Mouse (Mus musculus) kidney, embryonic 16.5 days (tissue): ENCODE measurements at regions not wholly inside any gene's neighbourhood (a gene's known extent, or its start where the extent isn't known, plus 50 kb on each side); places are given as distances from the start of the nearest gene placed in this dataset.
"Not testable (repeated sequence)": the region's sequence is repeated elsewhere in the genome, so short reads cannot be mapped to it uniquely, and the experiment has no call there.

Source experiments
- ATAC-seq: fragments of 200-750 bp; cut with Nextera tagmentation; 2 replicates; pipeline ENCODE4 v1.8.0; 2017; ENCODE audit warnings: moderate TSS enrichment; ENCODE audit not compliant: low FRiP score, low TSS enrichment
- H3K27ac ChIP-seq: fragments of 300-500 bp; sonication (generic); 2 replicates; pipeline ENCODE4 v1.5.1; 2014; ENCODE audit warnings: low read length
- H3K27me3 ChIP-seq: fragments of 300-500 bp; sonication (generic); 2 replicates; pipeline ENCODE4 v1.6.1; 2014; ENCODE audit warnings: low read length, control low read depth, mixed read lengths; ENCODE audit not compliant: insufficient read depth
- H3K36me3 ChIP-seq: fragments of 300-500 bp; sonication (generic); 2 replicates; pipeline ENCODE4 v1.6.1; 2014; ENCODE audit warnings: low read length, control low read depth, mixed read lengths; ENCODE audit not compliant: insufficient read depth
- H3K4me1 ChIP-seq: fragments of 300-500 bp; sonication (generic); 2 replicates; pipeline ENCODE4 v1.6.1; 2014; ENCODE audit warnings: low read length, control low read depth, mixed read lengths; ENCODE audit not compliant: insufficient read depth
- H3K4me2 ChIP-seq: fragments of 300-500 bp; sonication (generic); replicated peaks from 2 replicates; pipeline ENCODE4 v1.6.1; 2014; ENCODE audit warnings: low read depth, low read length
- H3K4me3 ChIP-seq: fragments of 300-500 bp; sonication (generic); 2 replicates; pipeline ENCODE4 v1.5.1; 2014; ENCODE audit warnings: mild to moderate bottlenecking, low read length
- H3K9ac ChIP-seq: fragments of 300-500 bp; sonication (generic); replicated peaks from 2 replicates; pipeline ENCODE4 v1.6.1; 2014; ENCODE audit warnings: low read length
- H3K9me3 ChIP-seq: fragments of 300-500 bp; sonication (generic); 2 replicates; pipeline ENCODE4 v1.6.1; 2016; ENCODE audit warnings: low read length, control low read depth
- WGBS: fragments of 180-500 bp; shearing (Covaris S2); extraction: QIAGEN DNeasy Blood & Tissue Kit; methylation state at CpG from one replicate; pipeline ENCODE4 v1.1.7; 2014; 5-methylcytosine and 5-hydroxymethylcytosine counted together

DNA sequence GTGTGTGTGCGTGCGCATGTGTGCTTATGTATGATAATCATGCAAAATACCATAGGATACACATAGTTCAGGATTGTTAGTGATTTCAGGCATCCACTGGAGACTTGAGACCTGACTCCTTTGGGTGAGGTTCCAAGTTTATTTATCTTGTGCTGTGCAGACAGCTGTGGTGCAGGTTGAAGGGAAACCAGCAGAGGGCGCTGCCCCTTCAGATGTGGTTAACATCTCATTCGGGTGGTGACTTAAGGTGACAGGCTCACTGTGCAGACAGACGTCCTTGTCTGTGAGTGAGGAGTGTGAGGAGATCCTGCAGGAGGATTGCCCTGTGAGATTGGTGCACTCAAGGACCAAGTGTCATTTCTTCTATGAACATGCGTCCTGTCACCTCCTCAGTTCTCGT is 716.0 kb downstream of the Dad1 start:
- not testable (repeated sequence) for H3K36me3 ChIP-seq, H3K9ac ChIP-seq, H3K4me1 ChIP-seq, H3K27me3 ChIP-seq, H3K27ac ChIP-seq, H3K9me3 ChIP-seq, H3K4me2 ChIP-seq, H3K4me3 ChIP-seq, ATAC-seq
- 53% methylated on average over 7 of the region's 7 CpGs for WGBS

DNA sequence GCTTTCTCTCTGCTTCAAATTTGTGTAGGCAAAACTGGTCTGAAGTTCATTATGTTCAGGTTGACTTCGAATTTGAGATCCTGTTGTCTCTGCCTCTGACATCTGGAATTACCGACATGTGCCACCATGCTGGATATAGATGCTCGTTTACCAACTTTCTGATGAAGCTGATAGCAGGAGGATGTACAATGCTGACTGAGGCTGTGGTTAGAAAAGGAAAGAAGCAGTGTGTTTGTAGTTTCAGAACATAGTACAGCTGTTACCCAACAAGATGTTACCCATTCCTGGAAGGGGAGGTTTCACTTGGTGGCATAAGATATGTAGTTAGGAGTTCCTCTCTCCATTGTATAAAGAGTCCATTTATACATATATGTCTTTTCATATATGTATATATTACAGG is 730.5 kb downstream of the Dad1 start:
- H3K27me3 ChIP-seq, H3K9me3 ChIP-seq, H3K4me3 ChIP-seq, H3K4me2 ChIP-seq, ATAC-seq, H3K4me1 ChIP-seq, H3K27ac ChIP-seq, H3K36me3 ChIP-seq, H3K9ac ChIP-seq: not testable (repeated sequence)
- no CpG with 5 or more reads among the region's 3 CpGs for WGBS

DNA sequence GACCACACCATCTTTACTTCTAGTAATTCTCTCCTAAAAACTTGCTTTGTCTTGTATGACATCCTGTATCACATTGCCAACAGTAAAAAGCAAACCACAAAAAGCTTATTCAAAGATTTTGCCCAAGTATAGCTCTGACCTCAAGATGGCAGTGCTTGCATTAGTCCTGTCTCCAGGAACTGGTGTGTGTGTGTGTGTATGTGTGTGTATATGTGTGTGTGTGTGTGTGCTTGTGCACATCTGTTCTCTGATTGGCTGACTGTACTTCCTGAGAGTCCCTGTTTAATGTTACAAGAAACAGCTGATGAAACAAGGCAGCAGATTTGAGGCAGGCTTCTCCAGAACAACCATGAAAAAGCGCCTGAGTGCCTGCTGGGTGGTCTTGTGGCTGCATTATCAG is 735.0 kb downstream of the Dad1 start:
- H3K4me1 ChIP-seq, H3K36me3 ChIP-seq, H3K27ac ChIP-seq, H3K9me3 ChIP-seq, H3K4me2 ChIP-seq, H3K4me3 ChIP-seq, ATAC-seq, H3K27me3 ChIP-seq, H3K9ac ChIP-seq: not testable (repeated sequence)
- no CpG with 5 or more reads among the region's 1 CpGs for WGBS

DNA sequence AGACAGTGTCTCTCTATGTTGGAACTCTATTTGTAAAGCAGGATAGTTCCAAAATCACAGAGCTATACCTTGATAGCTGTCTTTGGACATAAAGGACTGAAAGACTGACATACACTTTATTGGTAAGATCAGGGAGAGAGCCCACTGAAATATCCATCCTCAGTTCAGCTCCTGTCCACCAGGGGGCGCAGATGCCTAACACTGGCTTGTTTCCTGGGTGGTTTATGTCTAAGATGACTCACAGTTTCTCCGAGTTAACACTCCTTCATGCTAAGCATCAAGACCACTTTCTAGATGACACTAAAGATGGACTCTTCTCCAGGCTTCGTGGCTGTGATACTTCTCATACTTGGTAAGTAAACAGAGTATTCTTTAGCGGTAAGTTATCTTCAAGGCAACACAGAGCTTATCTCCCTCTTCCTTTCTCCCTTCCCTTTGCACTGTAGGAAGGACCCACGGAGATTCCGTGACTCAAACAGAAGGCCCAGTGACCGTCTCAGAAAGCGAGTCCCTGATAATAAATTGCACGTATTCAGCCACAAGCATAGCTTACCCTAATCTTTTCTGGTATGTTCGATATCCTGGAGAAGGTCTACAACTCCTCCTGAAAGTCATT is 737.2 kb downstream of the Dad1 start:
- not testable (repeated sequence) for H3K9me3 ChIP-seq, H3K4me3 ChIP-seq, H3K27me3 ChIP-seq, H3K27ac ChIP-seq, H3K4me2 ChIP-seq, H3K36me3 ChIP-seq, ATAC-seq, H3K4me1 ChIP-seq, H3K9ac ChIP-seq
- WGBS, result no CpG with 5 or more reads among the region's 10 CpGs

DNA sequence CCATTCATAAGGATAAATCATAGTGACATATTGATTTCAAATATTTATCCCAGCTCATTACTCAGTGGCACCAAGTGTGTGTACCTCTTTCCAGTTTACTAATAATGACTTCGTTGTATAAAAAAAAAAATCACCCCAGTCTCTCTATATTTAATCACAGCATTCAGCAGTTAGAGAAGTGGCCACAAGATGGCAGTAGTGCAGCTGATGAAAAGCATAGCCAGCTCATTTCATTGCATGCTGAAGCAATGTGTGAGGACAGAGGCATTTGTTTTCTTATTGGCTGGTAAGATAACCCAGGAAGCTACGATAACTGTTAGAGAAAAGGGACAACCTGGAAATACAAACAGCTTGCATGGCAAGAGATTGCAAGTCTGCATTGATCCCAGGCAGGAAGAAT is 748.5 kb downstream of the Dad1 start:
- not testable (repeated sequence) for H3K27ac ChIP-seq, ATAC-seq, H3K36me3 ChIP-seq, H3K9me3 ChIP-seq, H3K4me2 ChIP-seq, H3K27me3 ChIP-seq, H3K9ac ChIP-seq, H3K4me1 ChIP-seq, H3K4me3 ChIP-seq
- WGBS, result 37% methylated on average over 1 of the region's 2 CpGs

DNA sequence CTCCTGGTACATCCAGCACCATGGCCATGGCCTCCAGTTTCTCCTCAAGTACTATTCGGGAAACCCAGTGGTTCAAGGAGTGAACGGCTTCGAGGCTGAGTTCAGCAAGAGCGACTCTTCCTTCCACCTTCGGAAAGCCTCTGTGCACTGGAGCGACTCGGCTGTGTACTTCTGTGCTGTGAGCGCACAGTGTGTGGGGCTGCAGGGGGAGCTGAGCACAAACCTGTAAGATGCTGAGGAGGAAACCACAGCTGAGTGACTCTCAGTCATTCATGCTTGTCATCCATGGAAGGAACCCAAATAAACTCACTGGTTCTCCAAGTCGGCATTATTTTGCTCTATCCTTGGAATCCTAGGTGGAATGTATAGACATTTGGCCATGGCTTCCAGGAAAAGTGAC is 765.5 kb downstream of the Dad1 start:
- H3K4me1 ChIP-seq, H3K36me3 ChIP-seq, H3K27me3 ChIP-seq, H3K4me3 ChIP-seq, H3K4me2 ChIP-seq, H3K27ac ChIP-seq, H3K9ac ChIP-seq, H3K9me3 ChIP-seq: not testable (repeated sequence)
- peak; percentile 84; the same call in 1 of the 2 replicates for ATAC-seq
- 80% methylated on average over 5 of the region's 9 CpGs for WGBS

DNA sequence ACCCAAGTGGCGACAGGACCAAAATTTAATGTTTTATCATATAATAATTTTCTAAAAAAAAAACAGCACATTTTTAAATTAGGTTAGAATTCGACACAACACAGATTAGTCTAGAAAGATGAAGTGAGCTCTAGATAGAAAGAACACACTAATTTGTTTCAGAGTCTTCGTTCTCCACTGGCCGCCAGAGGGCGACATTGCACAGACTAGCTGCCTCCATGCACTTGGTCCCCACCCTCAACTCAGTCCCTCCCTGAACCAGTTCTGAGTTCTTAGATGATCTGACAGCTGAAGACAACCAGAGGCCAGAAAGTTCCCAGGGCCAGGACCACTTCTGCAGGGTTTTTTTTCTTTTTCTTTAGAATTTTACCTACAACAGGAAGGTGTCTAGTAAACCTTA is 766.3 kb downstream of the Dad1 start:
- not testable (repeated sequence) for H3K9me3 ChIP-seq, H3K4me1 ChIP-seq, H3K4me2 ChIP-seq, H3K36me3 ChIP-seq, H3K4me3 ChIP-seq, H3K27ac ChIP-seq, H3K27me3 ChIP-seq, H3K9ac ChIP-seq, ATAC-seq
- 24% methylated on average over 5 of the region's 5 CpGs for WGBS

DNA sequence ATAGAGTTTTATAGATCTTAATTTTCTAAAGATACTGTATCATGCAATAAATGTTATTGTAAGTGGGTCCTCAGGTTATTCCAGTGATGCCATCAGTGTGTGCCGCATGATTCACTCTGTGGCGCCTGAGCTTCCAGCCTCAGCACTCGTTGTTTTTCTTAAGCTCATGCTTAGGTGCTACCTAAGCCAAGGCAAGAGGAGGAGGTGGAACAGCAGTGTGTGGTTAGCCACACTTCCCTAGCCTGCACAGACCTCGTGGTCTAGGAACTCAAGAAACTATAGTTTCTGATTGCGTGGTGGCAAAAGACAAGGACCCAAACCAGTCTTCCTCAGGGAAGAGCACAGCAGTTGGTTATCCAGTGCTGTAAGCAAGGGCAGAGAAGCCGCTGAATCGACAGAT is 779.7 kb downstream of the Dad1 start:
- not testable (repeated sequence) for H3K9me3 ChIP-seq, H3K4me2 ChIP-seq, ATAC-seq, H3K27ac ChIP-seq, H3K36me3 ChIP-seq, H3K27me3 ChIP-seq, H3K9ac ChIP-seq, H3K4me3 ChIP-seq, H3K4me1 ChIP-seq
- WGBS, result 85% methylated on average over 7 of the region's 7 CpGs

DNA sequence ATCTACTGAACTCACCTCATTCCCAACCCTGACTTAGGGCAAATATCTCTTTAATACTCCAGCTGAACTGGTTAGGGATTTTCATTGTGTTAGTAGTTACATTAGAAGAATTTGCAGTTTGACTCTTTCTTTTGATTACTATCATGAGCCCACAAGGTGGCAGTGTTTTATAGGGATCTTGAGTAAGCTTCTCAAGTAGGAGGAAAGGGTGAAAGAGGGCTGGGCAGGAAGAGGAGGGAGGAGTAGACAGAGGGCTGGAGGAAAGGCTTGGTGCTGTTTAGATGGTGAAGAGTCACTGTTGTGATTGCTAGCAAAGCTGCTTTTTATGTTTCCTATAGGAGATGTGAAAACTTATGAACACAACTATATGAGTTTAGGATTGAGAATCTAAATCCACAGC is 793.1 kb downstream of the Dad1 start:
- not testable (repeated sequence) for H3K4me1 ChIP-seq, ATAC-seq

DNA sequence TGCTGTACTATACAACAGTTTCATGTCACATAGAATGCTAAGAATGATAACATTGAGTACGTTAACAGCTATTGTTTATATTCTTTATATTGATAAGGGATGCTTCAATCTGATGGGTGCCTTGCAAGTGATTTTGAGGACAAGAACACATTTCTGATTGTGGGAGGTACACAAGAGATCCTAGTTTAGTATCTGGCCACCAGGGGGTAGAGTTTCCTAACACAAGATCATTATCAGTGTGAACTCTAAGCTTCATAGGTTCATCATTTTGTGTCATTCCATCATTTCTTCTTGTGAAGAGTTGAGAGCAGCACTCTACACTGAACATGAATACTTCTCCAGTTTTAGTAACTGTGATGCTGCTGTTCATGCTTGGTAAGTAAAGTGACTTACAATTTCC is 799.9 kb downstream of the Dad1 start:
- Histone ChIP-seq H3K36me3 (no peaks in the 10 kb centered on the region), H3K4me1 (no peaks in the 10 kb centered on the region), H3K9me3 (no peaks in the 10 kb centered on the region), H3K9ac (no peak overlapping the region), H3K4me2 (no peak overlapping the region), H3K27me3 (no peaks in the 10 kb centered on the region), H3K4me3 (no peak overlapping the region), H3K27ac (no peak overlapping the region)
- WGBS, result 94% methylated on average over 1 of the region's 1 CpGs
- ATAC-seq, result no peak

More for the DNA sequence above, 793.1 kb downstream of the Dad1 start:
- H3K27me3 ChIP-seq, H3K9ac ChIP-seq, H3K36me3 ChIP-seq, H3K4me2 ChIP-seq, H3K27ac ChIP-seq, H3K9me3 ChIP-seq, H3K4me3 ChIP-seq: not testable (repeated sequence)

DNA sequence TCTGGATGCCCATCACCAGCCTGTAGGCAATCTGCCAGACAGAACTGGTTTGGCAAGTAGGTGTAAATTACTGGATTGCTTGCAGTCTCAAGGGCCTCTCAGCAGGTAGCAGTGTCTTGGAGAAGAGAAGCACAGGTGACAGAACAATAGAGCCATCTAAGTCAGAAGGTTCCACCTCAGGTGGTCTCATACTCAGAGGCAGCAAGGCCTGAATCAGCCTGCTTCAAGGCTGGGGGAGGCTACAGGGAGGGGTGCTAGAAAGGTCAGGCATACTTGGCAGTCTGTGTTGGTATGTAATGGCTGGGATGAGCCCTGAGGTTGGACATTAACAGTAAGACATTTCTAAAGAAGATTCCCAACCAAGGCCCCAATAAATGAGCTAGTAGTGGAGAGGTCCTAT is 814.3 kb downstream of the Dad1 start:
- H3K4me1 ChIP-seq, H3K27me3 ChIP-seq, H3K9me3 ChIP-seq, H3K4me2 ChIP-seq, ATAC-seq, H3K36me3 ChIP-seq, H3K4me3 ChIP-seq, H3K9ac ChIP-seq, H3K27ac ChIP-seq: not testable (repeated sequence)
